Mouse (Mus musculus): ENCODE results near the gene Txndc16.
A peak's percentile ranks its signal among the peaks of the same experiment; 100 is the strongest.

The Txndc16 gene

DNA sequence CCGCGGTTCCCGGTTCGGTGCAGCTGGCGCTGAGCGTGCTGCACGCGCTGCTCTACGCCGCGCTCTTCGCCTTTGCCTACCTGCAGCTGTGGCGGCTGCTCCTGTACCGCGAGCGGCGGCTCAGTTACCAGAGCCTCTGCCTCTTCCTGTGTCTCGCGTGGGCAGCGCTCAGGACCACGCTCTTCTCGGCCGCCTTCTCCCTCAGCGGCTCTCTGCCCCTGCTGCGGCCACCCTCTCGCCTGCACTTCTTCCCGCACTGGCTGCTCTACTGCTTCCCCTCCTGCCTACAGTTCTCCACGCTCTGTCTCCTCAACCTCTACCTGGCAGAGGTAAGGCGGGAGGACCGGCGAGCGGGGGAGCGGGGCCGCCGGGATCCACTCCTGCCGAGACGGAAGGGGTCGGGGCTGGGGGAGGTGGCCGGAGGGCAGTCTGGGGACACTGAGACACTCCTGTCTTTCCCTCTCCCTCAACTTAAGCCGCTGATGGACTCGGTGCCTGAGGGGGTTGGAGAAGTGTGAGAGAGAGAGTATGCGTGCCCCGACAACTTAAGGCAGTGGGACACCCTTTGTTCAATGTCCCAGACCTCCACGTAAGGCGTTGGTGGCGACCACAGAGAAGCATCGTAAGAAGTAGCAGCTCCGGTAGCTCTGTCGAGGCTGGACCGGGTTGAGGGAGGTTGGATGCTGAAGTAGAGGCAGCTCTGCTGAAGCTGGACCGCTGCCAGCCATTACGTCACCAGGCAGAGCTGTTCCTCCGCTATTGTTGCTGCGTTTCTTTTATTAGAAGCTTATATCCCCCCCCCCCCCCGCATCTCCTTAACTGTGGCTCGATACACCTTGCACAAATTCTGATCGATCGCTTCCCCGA, at the start of gene Txndc16:
Gene Txndc16, minus strand, starts transcription at position 239 of the 867 bp plus-strand sequence.
- DNase-seq (ENCODE audit: low spot score), result peak; percentile 91

DNA sequence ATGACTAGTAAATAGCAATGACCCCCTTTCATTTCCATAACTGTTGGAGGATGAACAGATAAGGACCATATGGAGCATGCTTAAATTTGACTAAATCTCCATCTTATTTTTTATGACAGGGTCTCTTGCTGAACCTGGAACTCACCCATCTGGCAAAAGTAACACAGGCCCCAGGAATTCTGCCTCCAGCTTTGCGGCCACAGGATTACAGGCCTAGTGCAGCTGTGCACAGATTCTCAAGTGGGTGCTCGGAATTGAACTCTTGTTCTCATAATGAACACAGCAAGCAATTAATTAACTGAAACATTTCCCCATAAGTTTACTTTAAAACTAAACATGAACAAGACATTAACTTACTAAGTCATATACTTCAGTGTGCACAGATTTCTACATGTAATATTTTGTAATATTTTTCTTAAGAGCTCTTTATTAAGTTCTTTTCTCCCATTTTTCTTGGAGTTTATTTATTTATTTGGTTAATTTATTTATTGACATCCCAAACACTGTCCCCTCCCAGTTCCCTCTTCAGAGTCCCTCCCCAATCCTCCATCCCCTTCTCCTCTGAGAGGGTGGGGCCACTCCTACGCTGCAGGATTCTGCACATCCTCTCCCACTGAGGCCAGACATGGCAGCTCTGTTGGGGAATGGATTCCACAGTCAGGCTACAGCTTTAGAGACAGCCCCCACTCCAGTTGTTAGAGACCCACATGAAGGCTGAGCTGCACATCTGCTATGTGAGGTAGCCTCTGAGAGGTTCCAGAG, 43.9 kb upstream of the Txndc16 start:
- no peak for DNase-seq (ENCODE audit: low spot score)

DNA sequence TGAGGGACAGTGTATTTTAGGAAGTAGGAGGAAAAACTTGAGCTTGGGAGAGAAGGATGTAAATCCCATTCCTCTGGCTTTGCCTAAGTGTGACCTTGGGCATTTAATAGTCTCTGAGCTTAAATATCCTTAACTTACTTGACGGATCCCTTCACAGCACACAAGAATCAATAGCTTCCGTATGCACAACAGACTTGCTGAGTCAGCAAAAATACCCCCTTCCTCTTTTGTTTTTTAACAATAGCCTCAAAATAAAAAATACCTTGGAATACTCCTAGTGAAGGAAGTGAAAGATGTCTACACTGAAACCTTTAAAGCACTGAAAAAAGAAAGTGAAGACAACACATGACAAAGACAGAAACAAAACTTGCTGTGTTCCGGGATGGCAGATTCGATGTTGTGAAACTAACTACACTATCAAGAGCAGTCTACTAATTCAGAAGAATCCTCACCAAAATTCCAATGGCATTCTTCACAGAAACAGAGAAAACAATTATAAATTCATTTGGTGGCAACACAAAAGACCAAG, 31.5 kb upstream of the Txndc16 start:
- DNase-seq (ENCODE audit: low spot score), result no peak

- no peak for DNase-seq (ENCODE audit: low spot score)
Observed at GRCm38 (mm10) chr14:45241613-45242012, 21.5 kb upstream of the Txndc16 start.

- DNase-seq (ENCODE audit: low spot score), result no peak
Observed at GRCm38 (mm10) chr14:45239042-45239441, 18.9 kb upstream of the Txndc16 start.

GRCm38 (mm10) chr14:45220957-45221630, 966 bp upstream of the Txndc16 start:
- no peak for DNase-seq (ENCODE audit: low spot score)

- peak; percentile 98 for DNase-seq (ENCODE audit: low spot score)
Observed at GRCm38 (mm10) chr14:45219281-45220089, 643 bp downstream of the Txndc16 start, which contains the start of gene Gpr137c. Gpr137c (plus strand) TSS chr14:45219717.

- DNase-seq (ENCODE audit: low spot score), result no peak
Observed at GRCm38 (mm10) chr14:45217693-45218092, 2.4 kb downstream of the Txndc16 start.

GRCm38 (mm10) chr14:45216711-45217340, 3.3 kb downstream of the Txndc16 start:
- DNase-seq (ENCODE audit: low spot score), result no peak

DNA sequence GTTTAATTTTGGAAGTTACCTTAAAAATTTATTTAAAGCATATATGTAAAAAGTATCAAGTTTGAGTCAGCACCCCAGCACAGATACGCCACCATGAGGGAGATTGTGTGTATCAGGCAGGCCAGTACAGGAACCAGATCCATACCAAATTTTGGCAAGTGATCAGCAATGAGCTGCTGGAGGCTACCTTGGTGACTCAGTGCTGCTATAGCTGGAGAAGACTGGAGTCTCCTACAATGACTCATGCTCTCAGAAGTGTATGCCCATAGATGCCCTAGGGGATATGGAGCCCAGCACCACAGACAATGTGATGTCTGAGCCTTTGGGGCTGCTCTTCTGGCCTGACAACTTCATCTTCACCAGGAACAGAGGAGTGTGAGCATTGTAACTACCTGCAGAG, 8.7 kb downstream of the Txndc16 start:
- DNase-seq (ENCODE audit: low spot score), result no peak

DNA sequence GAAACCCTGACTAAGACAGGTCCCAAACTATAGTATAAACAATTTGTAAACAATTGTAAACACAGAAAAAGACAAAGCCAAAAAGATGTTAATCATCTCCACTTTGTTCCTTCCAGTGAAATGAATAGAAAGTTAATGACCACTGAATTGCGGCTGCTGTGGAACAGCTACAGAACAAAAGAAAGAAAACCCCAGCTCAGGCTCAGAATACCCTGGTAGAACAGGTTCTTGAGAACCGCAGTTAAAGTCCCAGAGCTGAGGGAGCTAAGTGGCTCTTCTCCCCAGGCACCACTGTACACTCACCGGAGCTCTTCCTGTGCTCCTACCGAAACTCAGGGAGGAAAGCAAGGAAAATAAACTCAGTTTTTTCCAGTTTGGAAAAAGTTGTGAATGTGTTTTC, 9.4 kb downstream of the Txndc16 start:
- no peak for DNase-seq (ENCODE audit: low spot score)

GRCm38 (mm10) chr14:45200607-45201006, 19.5 kb downstream of the Txndc16 start:
- no peak for DNase-seq (ENCODE audit: low spot score)

DNA sequence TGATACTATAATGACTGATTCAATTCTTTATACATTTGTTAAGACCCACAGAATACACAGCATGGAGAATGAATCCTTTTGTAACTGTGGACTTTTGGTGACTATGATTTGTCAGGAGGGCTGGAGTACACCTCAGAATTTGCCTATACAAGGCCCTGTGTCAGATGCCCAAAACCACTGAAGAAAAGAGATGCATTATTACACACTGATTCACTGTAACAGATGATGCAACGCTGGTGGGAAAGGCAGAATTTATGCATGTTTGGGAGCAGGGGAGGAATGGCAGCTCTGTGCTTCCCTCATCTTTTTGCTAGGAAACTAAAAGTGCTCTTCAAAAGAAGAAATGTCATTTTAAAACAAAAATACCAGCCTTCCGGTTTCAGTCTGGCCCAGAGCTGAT, 29.1 kb downstream of the Txndc16 start:
- DNase-seq (ENCODE audit: low spot score), result no peak

DNA sequence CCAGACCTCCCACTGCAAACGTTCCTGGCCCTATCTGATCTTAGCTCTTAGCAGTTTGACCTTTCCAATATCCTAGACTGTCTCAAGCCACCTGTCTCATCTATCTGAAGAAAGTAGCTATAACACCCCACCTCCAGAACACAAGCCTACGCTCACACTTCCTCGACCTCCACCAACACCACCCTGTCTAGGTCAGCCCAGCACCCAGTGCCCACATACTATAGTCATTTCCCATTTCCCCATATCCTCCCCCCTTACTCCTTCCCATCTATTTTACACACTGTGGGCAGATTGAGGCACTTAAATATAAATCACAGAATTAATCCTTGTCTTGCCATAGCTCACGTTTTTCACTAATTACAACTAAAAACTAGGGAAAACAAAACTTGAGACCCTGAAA, 38.5 kb downstream of the Txndc16 start:
- DNase-seq (ENCODE audit: low spot score), result no peak

- DNase-seq (ENCODE audit: low spot score), result no peak
Observed at GRCm38 (mm10) chr14:45179606-45180005, 40.5 kb downstream of the Txndc16 start.

- no peak for DNase-seq (ENCODE audit: low spot score)
Observed at GRCm38 (mm10) chr14:45179186-45179585, 40.9 kb downstream of the Txndc16 start.

- no peak for DNase-seq (ENCODE audit: low spot score)
Observed at GRCm38 (mm10) chr14:45175012-45175740, 45.0 kb downstream of the Txndc16 start.

GRCm38 (mm10) chr14:45172260-45172659, 47.9 kb downstream of the Txndc16 start:
- DNase-seq (ENCODE audit: low spot score), result no peak

DNA sequence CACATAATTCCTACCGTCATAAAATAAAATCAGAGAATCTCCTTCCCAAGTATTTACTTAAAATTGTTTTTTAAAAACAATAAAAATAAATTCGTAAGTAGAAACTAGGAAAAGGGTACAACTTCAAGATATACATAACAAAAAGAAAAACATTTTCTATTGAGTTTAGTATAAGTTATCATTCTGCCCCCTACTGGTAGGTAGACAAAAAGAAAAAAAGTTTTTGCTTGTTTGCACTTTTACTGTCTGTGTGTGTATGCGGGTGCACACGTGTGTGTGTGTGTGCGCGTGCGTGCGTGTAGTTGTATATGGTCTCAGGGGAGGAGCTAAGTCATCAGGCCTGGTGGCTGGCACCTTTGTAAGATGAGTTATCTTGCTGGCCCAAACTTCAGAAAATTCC, 52.8 kb downstream of the Txndc16 start:
- no peak for DNase-seq (ENCODE audit: low spot score)

- DNase-seq (ENCODE audit: low spot score), result no peak
Observed at GRCm38 (mm10) chr14:45155511-45156173, 64.5 kb downstream of the Txndc16 start.

Data from testis, postnatal 10 days (tissue).